Mouse (Mus musculus) myocyte (in vitro differentiated cells): ENCODE measurements around the gene Naga.
"Not testable (repeated sequence)": the region's sequence is repeated elsewhere in the genome, so short reads cannot be mapped to it uniquely, and the experiment has no call there.

ENCODE experiments used
- CEBPB ChIP-seq: IDR thresholded peaks from 2 replicates; pipeline ENCODE4 v1.6.1; 2011; ENCODE audit warnings: mild to moderate bottlenecking, moderate library complexity; ENCODE audit not compliant: poor library complexity, insufficient read depth, severe bottlenecking
- E2F4 ChIP-seq: IDR thresholded peaks from one replicate; pipeline ENCODE4 v1.6.1; 2011; ENCODE audit warnings: mild to moderate bottlenecking, control low read depth, moderate library complexity; ENCODE audit not compliant: insufficient read depth
- MAX ChIP-seq: IDR thresholded peaks from one replicate; pipeline ENCODE4 v1.6.1; 2011; ENCODE audit warnings: low read depth, mild to moderate bottlenecking, control low read depth
- MYOD1 ChIP-seq, 3 experiments: IDR thresholded peaks; one replicate each; pipeline ENCODE4 v1.6.1; 2011; ENCODE audit warnings: control low read depth in 2 of 3, low read depth in 2 of 3, mild to moderate bottlenecking in 2 of 3, moderate library complexity in 1 of 3; ENCODE audit not compliant: insufficient read length in 2 of 3, control insufficient read depth in 1 of 3
- MYOG ChIP-seq, 3 experiments: IDR thresholded peaks; one replicate each; pipeline ENCODE4 v1.6.1; 2011; ENCODE audit warnings: control low read depth in 2 of 3, low read depth in 2 of 3, mild to moderate bottlenecking in 2 of 3; ENCODE audit not compliant: insufficient read length in 2 of 3, control insufficient read depth in 1 of 3, insufficient read depth in 1 of 3
- POLR2A ChIP-seq: IDR thresholded peaks from one replicate; pipeline ENCODE4 v1.6.1; 2011; ENCODE audit warnings: low read depth, mild to moderate bottlenecking, control low read depth, moderate library complexity; ENCODE audit not compliant: insufficient read length
- POLR2AphosphoS2 ChIP-seq: IDR thresholded peaks from one replicate; pipeline ENCODE4 v1.6.1; 2011; ENCODE audit warnings: low read depth, control low read depth; ENCODE audit not compliant: insufficient read length
- REST ChIP-seq: IDR thresholded peaks from one replicate; pipeline ENCODE4 v1.6.1; 2011; ENCODE audit warnings: mild to moderate bottlenecking, control low read depth, moderate library complexity; ENCODE audit not compliant: insufficient read depth, insufficient read length
- SRF ChIP-seq: IDR thresholded peaks from one replicate; pipeline ENCODE4 v1.6.1; 2011; ENCODE audit warnings: low read depth; ENCODE audit not compliant: control insufficient read depth, insufficient read length
- TCF12 ChIP-seq: IDR thresholded peaks from one replicate; pipeline ENCODE4 v1.6.1; 2011; ENCODE audit warnings: mild to moderate bottlenecking, control low read depth; ENCODE audit not compliant: poor library complexity, insufficient read depth, severe bottlenecking
- TCF3 ChIP-seq: IDR thresholded peaks from one replicate; pipeline ENCODE4 v1.6.1; 2011; ENCODE audit warnings: low read depth, control low read depth; ENCODE audit not compliant: insufficient read length
- USF1 ChIP-seq: IDR thresholded peaks from one replicate; pipeline ENCODE4 v1.6.1; 2011; ENCODE audit warnings: low read depth, mild to moderate bottlenecking, control low read depth, moderate library complexity

DNA sequence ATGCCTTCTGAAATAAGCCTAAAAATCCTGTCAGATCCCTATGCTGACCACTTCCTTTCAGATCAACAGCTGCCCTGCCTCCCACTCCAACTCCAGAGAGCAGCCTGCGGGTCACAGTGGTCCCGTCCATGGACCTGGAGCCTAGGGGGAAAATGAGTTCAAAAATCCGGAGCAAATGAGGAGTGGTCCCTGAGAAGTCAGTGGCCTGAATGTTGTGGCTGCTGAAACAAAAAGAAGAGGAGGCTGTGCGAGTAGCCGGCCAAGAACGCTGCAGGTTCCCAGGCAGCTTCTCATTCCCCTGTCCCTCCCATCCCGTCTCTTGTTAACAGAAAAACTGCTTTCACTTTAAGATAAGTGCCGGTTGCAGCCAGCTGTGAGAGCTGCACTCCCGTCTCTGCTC is 25.8 kb upstream of the Naga start:
- TF ChIP-seq MYOD1 (IDR thresholded peaks at IDR 0.05; ENCODE audit: control insufficient read depth in 1 of 3, insufficient read length in 2 of 3, low read depth in 2 of 3); USF1; POLR2A; E2F4; MYOG (IDR thresholded peaks at IDR 0.05; ENCODE audit: control insufficient read depth in 1 of 3, insufficient read depth in 1 of 3, insufficient read length in 2 of 3, low read depth in 2 of 3); TCF12; POLR2AphosphoS2; MAX; CEBPB; REST; TCF3; SRF: not testable (repeated sequence)
